Mouse (Mus musculus): ENCODE measurements around the gene Mgat4c. TPM values are rescaled to one million over a fixed set of nuclear protein-coding genes. Genes with fewer than 3 reads are reported as not detected.

Gene Mgat4c
- polyA plus RNA-seq, 1 experiment from 2014 or later = not detected

- no peaks in the 10 kb centered on the region for H3K36me3 ChIP-seq (ENCODE audit: control insufficient read depth, insufficient read depth, low read length)
- WGBS = 78% methylated on average over 2 of the region's 2 CpGs
Observed at GRCm38 (mm10) chr10:101798831-101799474, 117.7 kb downstream of the Mgat4c start.

DNA sequence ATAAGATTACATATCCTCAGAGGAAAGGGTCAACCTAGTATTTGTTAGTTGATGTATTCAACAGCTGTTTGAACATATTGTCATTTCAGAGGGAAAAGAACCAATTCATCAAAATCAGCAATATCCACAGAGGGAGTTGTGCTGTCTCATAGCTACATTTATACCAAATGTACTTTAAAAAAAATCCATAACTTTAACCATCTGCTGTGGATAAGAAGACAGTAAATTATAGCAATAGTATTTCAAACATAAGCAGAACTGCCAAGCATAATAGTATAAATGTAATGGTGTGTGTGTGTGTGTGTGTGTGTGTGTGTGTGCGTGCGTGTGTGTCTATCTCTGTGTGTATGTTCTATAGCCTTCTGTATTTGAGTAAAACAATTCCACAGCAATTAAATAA, 127.5 kb downstream of the Mgat4c start:
- 86% methylated on average over 2 of the region's 2 CpGs for WGBS
- Histone ChIP-seq H3K27me3 (replicated peaks; ENCODE audit: control insufficient read depth, insufficient read depth, low read length) (no peaks in the 10 kb centered on the region), H3K4me2 (no peak overlapping the region), H3K27ac (ENCODE audit: low read depth, low read length) (no peak overlapping the region), H3K9me3 (ENCODE audit: control insufficient read depth, low read length) (no peaks in the 10 kb centered on the region), H3K9ac (ENCODE audit: low read depth, low read length) (no peak overlapping the region), H3K36me3 (ENCODE audit: control insufficient read depth, insufficient read depth, low read length) (no peaks in the 10 kb centered on the region), H3K4me3 (ENCODE audit: low read depth, low read length) (no peak overlapping the region), H3K4me1 (replicated peaks; ENCODE audit: control insufficient read depth, insufficient read depth, low read length) (no peaks in the 10 kb centered on the region)
- DNase-seq (ENCODE audit: low spot score) (no peak), ATAC-seq (replicated peaks; ENCODE audit: low FRiP score) (no peak)

More at GRCm38 (mm10) chr10:101798831-101799474, 117.7 kb downstream of the Mgat4c start:
- Histone ChIP-seq H3K27ac (ENCODE audit: low read depth, low read length) (no peak overlapping the region), H3K4me2 (no peak overlapping the region), H3K4me1 (replicated peaks; ENCODE audit: control insufficient read depth, insufficient read depth, low read length) (no peaks in the 10 kb centered on the region), H3K9me3 (ENCODE audit: control insufficient read depth, low read length) (no peaks in the 10 kb centered on the region), H3K4me3 (ENCODE audit: low read depth, low read length) (no peak overlapping the region), H3K9ac (ENCODE audit: low read depth, low read length) (no peak overlapping the region), H3K27me3 (replicated peaks; ENCODE audit: control insufficient read depth, insufficient read depth, low read length) (no peaks in the 10 kb centered on the region)
- DNase-seq (ENCODE audit: low spot score) = no peak
- ATAC-seq (replicated peaks; ENCODE audit: low FRiP score) = no peak

DNA sequence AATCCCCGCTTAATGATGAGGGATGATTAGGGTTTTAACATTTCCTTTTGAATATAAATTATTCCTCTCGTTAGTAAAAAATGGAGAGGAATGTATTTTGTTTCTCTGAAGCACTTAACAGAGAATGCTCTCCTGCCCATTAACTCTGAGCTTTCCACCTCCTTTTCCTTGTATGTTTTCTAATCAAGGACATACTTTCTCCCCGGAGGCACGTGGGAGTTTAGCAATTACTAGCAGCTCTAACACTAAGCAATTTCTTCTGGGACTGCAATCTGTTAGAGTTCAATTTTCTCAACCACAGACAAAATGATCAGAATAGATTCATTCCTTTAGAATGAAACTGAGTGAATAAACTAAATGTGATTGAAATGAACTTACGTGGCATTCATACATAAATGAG, 135.6 kb downstream of the Mgat4c start:
- Histone ChIP-seq H3K4me1 (replicated peaks; ENCODE audit: control insufficient read depth, insufficient read depth, low read length) (no peaks in the 10 kb centered on the region), H3K27me3 (replicated peaks; ENCODE audit: control insufficient read depth, insufficient read depth, low read length) (no peaks in the 10 kb centered on the region), H3K9me3 (ENCODE audit: control insufficient read depth, low read length) (no peaks in the 10 kb centered on the region), H3K36me3 (ENCODE audit: control insufficient read depth, insufficient read depth, low read length) (no peaks in the 10 kb centered on the region), H3K9ac (ENCODE audit: low read depth, low read length) (no peak overlapping the region), H3K4me2 (no peak overlapping the region), H3K27ac (ENCODE audit: low read depth, low read length) (no peak overlapping the region), H3K4me3 (ENCODE audit: low read depth, low read length) (no peak overlapping the region)
- ATAC-seq (replicated peaks; ENCODE audit: low FRiP score) (no peak), DNase-seq (ENCODE audit: low spot score) (no peak)
- WGBS = 79% methylated on average over 5 of the region's 5 CpGs

GRCm38 (mm10) chr10:101827944-101828343, 146.7 kb downstream of the Mgat4c start:
- no peak overlapping the region for H3K9ac ChIP-seq (ENCODE audit: low read depth, low read length)
- no peaks in the 10 kb centered on the region for H3K36me3 ChIP-seq (ENCODE audit: control insufficient read depth, insufficient read depth, low read length)
- WGBS = 84% methylated on average over 2 of the region's 2 CpGs
- H3K27ac ChIP-seq (ENCODE audit: low read depth, low read length) = no peak overlapping the region
- no peak overlapping the region for H3K4me2 ChIP-seq
- ATAC-seq (replicated peaks; ENCODE audit: low FRiP score) (no peak), DNase-seq (ENCODE audit: low spot score) (no peak)
- no peaks in the 10 kb centered on the region for H3K9me3 ChIP-seq (ENCODE audit: control insufficient read depth, low read length)
- no peaks in the 10 kb centered on the region for H3K4me1 ChIP-seq (replicated peaks; ENCODE audit: control insufficient read depth, insufficient read depth, low read length)
- no peak overlapping the region for H3K4me3 ChIP-seq (ENCODE audit: low read depth, low read length)
- no peaks in the 10 kb centered on the region for H3K27me3 ChIP-seq (replicated peaks; ENCODE audit: control insufficient read depth, insufficient read depth, low read length)

DNA sequence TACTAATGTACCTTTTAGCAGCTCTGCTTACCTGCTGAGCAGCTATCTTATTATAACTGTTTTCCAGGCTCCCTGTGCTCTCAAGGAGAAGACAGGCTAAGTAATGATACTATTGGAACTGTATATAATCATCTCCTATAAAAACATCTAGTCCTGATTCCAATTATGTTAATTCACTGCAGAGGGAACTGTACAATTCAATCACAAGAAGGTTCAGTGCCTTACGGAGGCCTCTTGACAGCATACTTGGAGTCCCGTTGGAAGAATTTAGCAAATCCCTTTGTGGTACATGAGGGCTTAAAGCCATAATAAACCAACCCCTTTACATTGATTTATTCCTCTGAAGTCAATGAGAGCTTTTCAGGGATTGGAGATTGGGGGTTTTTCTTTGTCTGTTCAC, 174.8 kb downstream of the Mgat4c start:
- Histone ChIP-seq H3K4me1 (replicated peaks; ENCODE audit: control insufficient read depth, insufficient read depth, low read length) (no peaks in the 10 kb centered on the region), H3K27me3 (replicated peaks; ENCODE audit: control insufficient read depth, insufficient read depth, low read length) (no peaks in the 10 kb centered on the region), H3K27ac (ENCODE audit: low read depth, low read length) (no peak overlapping the region), H3K36me3 (ENCODE audit: control insufficient read depth, insufficient read depth, low read length) (no peaks in the 10 kb centered on the region), H3K4me3 (ENCODE audit: low read depth, low read length) (no peak overlapping the region), H3K9ac (ENCODE audit: low read depth, low read length) (no peak overlapping the region), H3K4me2 (no peak overlapping the region), H3K9me3 (ENCODE audit: control insufficient read depth, low read length) (no peaks in the 10 kb centered on the region)
- ATAC-seq (replicated peaks; ENCODE audit: low FRiP score) = no peak
- DNase-seq (ENCODE audit: low spot score) = no peak
- WGBS = 85% methylated on average over 2 of the region's 2 CpGs

DNA sequence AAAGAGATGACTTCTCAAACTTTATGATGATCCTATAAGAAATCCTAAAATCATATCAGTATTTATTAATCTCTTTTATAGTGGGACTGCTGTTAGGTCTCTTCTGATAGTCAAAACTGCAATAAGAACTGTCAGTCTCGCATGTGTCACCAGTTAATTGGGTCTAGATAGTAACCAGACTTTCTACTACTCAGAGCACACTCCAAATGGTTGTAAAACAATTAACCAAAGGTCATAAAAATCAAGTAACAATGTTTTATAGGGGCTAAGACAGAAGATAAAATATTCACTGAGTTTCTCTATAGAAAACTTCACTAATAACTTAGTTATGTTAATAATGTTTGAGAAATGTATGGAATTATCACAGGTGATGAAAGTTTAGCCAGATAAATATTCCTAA, 208.6 kb downstream of the Mgat4c start:
- Histone ChIP-seq H3K27me3 (replicated peaks; ENCODE audit: control insufficient read depth, insufficient read depth, low read length) (no peaks in the 10 kb centered on the region), H3K4me2 (no peak overlapping the region)
- 56% methylated on average over 1 of the region's 1 CpGs for WGBS

DNA sequence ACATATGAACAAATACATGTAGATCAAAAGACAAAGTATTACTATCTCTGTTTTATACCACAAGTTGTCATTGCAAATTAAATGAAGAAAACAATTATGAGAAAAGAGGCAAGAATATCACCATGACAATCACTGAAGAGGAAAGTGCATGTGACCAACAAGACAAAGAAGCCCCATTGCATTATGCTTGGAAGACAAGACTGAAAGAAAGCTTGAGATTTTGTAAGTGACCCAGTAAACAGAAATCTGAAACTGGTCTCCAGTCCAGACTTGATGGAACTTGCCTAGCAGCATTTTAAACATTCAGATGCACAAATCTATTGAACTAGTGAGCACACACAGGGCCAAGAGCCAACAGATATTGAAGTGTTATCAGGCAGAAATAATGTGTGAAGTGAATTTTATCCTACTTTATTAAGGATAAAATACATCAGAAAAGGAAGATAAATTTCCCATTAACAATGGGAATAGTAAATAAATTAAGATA, 236.1 kb downstream of the Mgat4c start:
- Histone ChIP-seq H3K4me1 (replicated peaks; ENCODE audit: control insufficient read depth, insufficient read depth, low read length) (no peaks in the 10 kb centered on the region), H3K36me3 (ENCODE audit: control insufficient read depth, insufficient read depth, low read length) (no peaks in the 10 kb centered on the region), H3K27me3 (replicated peaks; ENCODE audit: control insufficient read depth, insufficient read depth, low read length) (no peaks in the 10 kb centered on the region), H3K9me3 (ENCODE audit: control insufficient read depth, low read length) (no peaks in the 10 kb centered on the region), H3K9ac (ENCODE audit: low read depth, low read length) (no peak overlapping the region), H3K27ac (ENCODE audit: low read depth, low read length) (no peak overlapping the region), H3K4me3 (ENCODE audit: low read depth, low read length) (no peak overlapping the region), H3K4me2 (no peak overlapping the region)
- no peak for ATAC-seq (replicated peaks; ENCODE audit: low FRiP score)
- DNase-seq (ENCODE audit: low spot score) = no peak

More for the DNA sequence above, 208.6 kb downstream of the Mgat4c start:
- H3K4me1 ChIP-seq (replicated peaks; ENCODE audit: control insufficient read depth, insufficient read depth, low read length) = no peaks in the 10 kb centered on the region
- ATAC-seq (replicated peaks; ENCODE audit: low FRiP score) = no peak
- H3K4me3 ChIP-seq (ENCODE audit: low read depth, low read length) = no peak overlapping the region
- H3K27ac ChIP-seq (ENCODE audit: low read depth, low read length) = no peak overlapping the region
- DNase-seq (ENCODE audit: low spot score) = no peak
- no peaks in the 10 kb centered on the region for H3K9me3 ChIP-seq (ENCODE audit: control insufficient read depth, low read length)
- H3K36me3 ChIP-seq (ENCODE audit: control insufficient read depth, insufficient read depth, low read length) = no peaks in the 10 kb centered on the region
- H3K9ac ChIP-seq (ENCODE audit: low read depth, low read length) = no peak overlapping the region

GRCm38 (mm10) chr10:101997612-101998011, 316.3 kb downstream of the Mgat4c start:
- no peaks in the 10 kb centered on the region for H3K9me3 ChIP-seq (ENCODE audit: control insufficient read depth, low read length)
- no peaks in the 10 kb centered on the region for H3K36me3 ChIP-seq (ENCODE audit: control insufficient read depth, insufficient read depth, low read length)
- H3K9ac ChIP-seq (ENCODE audit: low read depth, low read length) = no peak overlapping the region
- 85% methylated on average over 4 of the region's 4 CpGs for WGBS
- no peak overlapping the region for H3K4me2 ChIP-seq
- H3K4me1 ChIP-seq (replicated peaks; ENCODE audit: control insufficient read depth, insufficient read depth, low read length) = no peaks in the 10 kb centered on the region
- DNase-seq (ENCODE audit: low spot score) (no peak), ATAC-seq (replicated peaks; ENCODE audit: low FRiP score) (no peak)
- no peaks in the 10 kb centered on the region for H3K27me3 ChIP-seq (replicated peaks; ENCODE audit: control insufficient read depth, insufficient read depth, low read length)
- no peak overlapping the region for H3K4me3 ChIP-seq (ENCODE audit: low read depth, low read length)
- no peak overlapping the region for H3K27ac ChIP-seq (ENCODE audit: low read depth, low read length)

DNA sequence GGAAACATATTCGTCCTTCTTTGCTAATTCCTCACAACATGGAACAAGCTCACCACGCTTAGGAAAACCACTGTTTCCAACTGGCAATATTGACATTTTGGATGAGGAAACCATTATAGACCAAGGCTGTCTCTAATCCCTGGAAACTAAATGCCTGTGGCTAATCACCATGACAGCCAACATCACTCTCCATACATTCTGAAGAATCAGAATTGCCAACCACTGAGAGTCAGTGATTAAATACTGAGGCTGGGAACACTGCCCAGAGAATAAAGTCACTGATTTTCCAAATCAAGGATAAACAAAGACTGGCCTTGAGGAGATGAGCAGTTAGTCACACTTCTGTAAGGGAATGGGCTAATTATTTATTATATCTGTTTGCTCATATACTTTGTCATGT, 361.2 kb downstream of the Mgat4c start:
- H3K4me1 ChIP-seq (replicated peaks; ENCODE audit: control insufficient read depth, insufficient read depth, low read length) = no peaks in the 10 kb centered on the region
- WGBS = 74% methylated on average over 2 of the region's 2 CpGs
- H3K4me2 ChIP-seq = no peak overlapping the region
- ATAC-seq (replicated peaks; ENCODE audit: low FRiP score) (no peak), DNase-seq (ENCODE audit: low spot score) (no peak)
- H3K9me3 ChIP-seq (ENCODE audit: control insufficient read depth, low read length) = no peaks in the 10 kb centered on the region
- no peak overlapping the region for H3K27ac ChIP-seq (ENCODE audit: low read depth, low read length)
- no peaks in the 10 kb centered on the region for H3K27me3 ChIP-seq (replicated peaks; ENCODE audit: control insufficient read depth, insufficient read depth, low read length)
- H3K36me3 ChIP-seq (ENCODE audit: control insufficient read depth, insufficient read depth, low read length) = no peaks in the 10 kb centered on the region
- H3K4me3 ChIP-seq (ENCODE audit: low read depth, low read length) = no peak overlapping the region
- no peak overlapping the region for H3K9ac ChIP-seq (ENCODE audit: low read depth, low read length)
